Mouse (Mus musculus) CH12.LX (cell line): ENCODE measurements around the gene Lamtor5. TPM values are rescaled to one million over a fixed set of nuclear protein-coding genes. Genes with fewer than 3 reads are reported as not detected.
A peak's percentile ranks its signal among the peaks of the same experiment; 100 is the strongest.

Source experiments
- DNase-seq: peaks from one replicate; pipeline ENCODE4 v3.0.0-alpha.2; 2013; ENCODE audit errors: extremely low read depth
- H3K27ac ChIP-seq: 2 replicates; pipeline ENCODE4 v1.5.1; 2012; ENCODE audit warnings: low read depth, mild to moderate bottlenecking, control low read depth, moderate library complexity; ENCODE audit not compliant: insufficient read depth
- H3K27me3 ChIP-seq: replicated peaks from 2 replicates; pipeline ENCODE3; 2012; ENCODE audit warnings: inconsistent platforms
- H3K36me3 ChIP-seq, 2 experiments: replicated peaks in 1 of 2; 2 replicates each; pipeline versions ENCODE3 to v1.6.1; 2012; ENCODE audit warnings: inconsistent platforms in 1 of 2, low read length in 1 of 2, mild to moderate bottlenecking in 1 of 2, mixed read lengths in 1 of 2, moderate library complexity in 1 of 2; ENCODE audit not compliant: control insufficient read depth in 1 of 2, insufficient read depth in 1 of 2
- H3K4me1 ChIP-seq, 2 experiments: 2 replicates each; pipeline ENCODE4 v1.6.1; 2012; ENCODE audit warnings: inconsistent platforms in 1 of 2, moderate library complexity in 1 of 2; ENCODE audit not compliant: insufficient read depth in 2 of 2, control insufficient read depth in 1 of 2
- H3K4me2 ChIP-seq: 2 replicates; pipeline ENCODE4 v1.6.1; 2012; ENCODE audit warnings: low read depth, mild to moderate bottlenecking, control low read depth; ENCODE audit not compliant: poor library complexity, insufficient read depth, severe bottlenecking
- H3K4me3 ChIP-seq, 3 experiments: fragments of 150-350 bp in 1 of 3; sonication (generic) in 1 of 3; replicated peaks in 1 of 3; 2 replicates each; pipeline versions ENCODE3 to v1.5.1; 2011 to 2012; ENCODE audit warnings: low read depth in 2 of 3, low read length in 2 of 3, mild to moderate bottlenecking in 2 of 3, moderate library complexity in 2 of 3, control low read depth in 1 of 3, improper control_type of control experiment in 1 of 3, inconsistent platforms in 1 of 3, mixed read lengths in 1 of 3; ENCODE audit not compliant: poor library complexity in 1 of 3
- H3K79me2 ChIP-seq: replicated peaks from 2 replicates; pipeline ENCODE4 v1.6.1; 2012; ENCODE audit warnings: mild to moderate bottlenecking, moderate library complexity; ENCODE audit not compliant: control insufficient read depth, poor library complexity, insufficient read depth, severe bottlenecking; ENCODE audit errors: extremely low read depth
- H3K9ac ChIP-seq: 2 replicates; pipeline ENCODE4 v1.6.1; 2012; ENCODE audit warnings: low read depth, mild to moderate bottlenecking, control low read depth, moderate library complexity; ENCODE audit not compliant: insufficient read depth
- H3K9me3 ChIP-seq: replicated peaks from 2 replicates; pipeline ENCODE3; 2012; ENCODE audit warnings: low read length, inconsistent platforms, mixed read lengths
- BHLHE40 ChIP-seq: IDR thresholded peaks from 2 replicates; pipeline ENCODE4 v1.6.1; 2011; ENCODE audit warnings: mild to moderate bottlenecking, low read depth, low read length, improper control_type of control experiment
- CHD1 ChIP-seq: IDR thresholded peaks from 2 replicates; pipeline ENCODE4 v1.6.1; 2012; ENCODE audit warnings: low read depth, low read length, improper control_type of control experiment, inconsistent platforms
- CHD2 ChIP-seq: IDR thresholded peaks from 2 replicates; pipeline ENCODE4 v1.6.1; 2011; ENCODE audit warnings: low read length, improper control_type of control experiment
- CTCF ChIP-seq, 2 experiments: IDR thresholded peaks in 1 of 2; conservative IDR thresholded peaks in 1 of 2; 2 replicates each; pipeline ENCODE4 v1.5.1; 2011 to 2012; ENCODE audit warnings: low read depth in 2 of 2, low read length in 2 of 2, improper control_type of control experiment in 1 of 2, inconsistent platforms in 1 of 2, mild to moderate bottlenecking in 1 of 2, moderate library complexity in 1 of 2
- HCFC1 ChIP-seq: IDR thresholded peaks from 2 replicates; pipeline ENCODE4 v1.6.1; 2012; ENCODE audit warnings: low read depth, mild to moderate bottlenecking, inconsistent platforms, low read length, improper control_type of control experiment
- KAT2A ChIP-seq: IDR thresholded peaks from 2 replicates; pipeline ENCODE4 v1.6.1; 2012; ENCODE audit warnings: low read length, improper control_type of control experiment, inconsistent platforms; ENCODE audit not compliant: insufficient replicate concordance
- MAFK ChIP-seq: IDR thresholded peaks from 2 replicates; pipeline ENCODE4 v1.6.1; 2011; ENCODE audit warnings: low read length, improper control_type of control experiment; ENCODE audit not compliant: insufficient replicate concordance
- MAX ChIP-seq: IDR thresholded peaks from 2 replicates; pipeline ENCODE4 v1.6.1; 2011; ENCODE audit warnings: low read length, improper control_type of control experiment
- MXI1 ChIP-seq: IDR thresholded peaks from 2 replicates; pipeline ENCODE4 v1.6.1; 2011; ENCODE audit warnings: mild to moderate bottlenecking, low read depth, low read length, improper control_type of control experiment
- MYC ChIP-seq: IDR thresholded peaks from 2 replicates; pipeline ENCODE4 v1.6.1; 2011; ENCODE audit warnings: low read depth, mild to moderate bottlenecking, improper control_type of control experiment, low read length
- RAD21 ChIP-seq: IDR thresholded peaks from 2 replicates; pipeline ENCODE4 v1.6.1; 2011; ENCODE audit warnings: low read depth, mild to moderate bottlenecking, low read length, improper control_type of control experiment, moderate library complexity
- RCOR1 ChIP-seq: conservative IDR thresholded peaks from 2 replicates; pipeline ENCODE4 v1.6.1; 2012; ENCODE audit warnings: low read depth, mild to moderate bottlenecking, inconsistent platforms, low read length, improper control_type of control experiment
- SIN3A ChIP-seq: IDR thresholded peaks from 2 replicates; pipeline ENCODE4 v1.6.1; 2012; ENCODE audit warnings: low read length, improper control_type of control experiment, inconsistent platforms
- SMC3 ChIP-seq: IDR thresholded peaks from 2 replicates; pipeline ENCODE4 v1.6.1; 2011; ENCODE audit warnings: low read depth, low read length, improper control_type of control experiment
- USF2 ChIP-seq: conservative IDR thresholded peaks from 2 replicates; pipeline ENCODE4 v1.6.1; 2011; ENCODE audit warnings: low read depth, low read length, improper control_type of control experiment
- ZC3H11A ChIP-seq: IDR thresholded peaks from 2 replicates; pipeline ENCODE4 v1.6.1; 2012; ENCODE audit warnings: low read depth, mild to moderate bottlenecking, inconsistent platforms, low read length, improper control_type of control experiment
- ZMIZ1 ChIP-seq: IDR thresholded peaks from 2 replicates; pipeline ENCODE4 v1.6.1; 2012; ENCODE audit warnings: low read depth, mild to moderate bottlenecking, inconsistent platforms, low read length, improper control_type of control experiment
- dilution Hi-C: fragments of 300-500 bp; cut with MboI; formaldehyde crosslinking; loops from 2 replicates; pipeline ENCODE4 v1.14.3; 2020; ENCODE audit warnings: low sequenced_read_pairs; ENCODE audit not compliant: extremely low pct_unique_long_range_greater_than_20kb, extremely low pct_ligation_motif_present
- in situ Hi-C: fragments of 300-500 bp; cut with MboI; formaldehyde crosslinking; loops from 3 replicates; pipeline ENCODE4 v1.14.3; 2019; ENCODE audit warnings: low sequenced_read_pairs, low pct_ligation_motif_present, low pct_unique_long_range_greater_than_20kb, mixed read lengths
- polyA plus RNA-seq: library from polyadenylated mRNA; unstranded; fragments of >175 nt; gene quantifications from 2 replicates; pipeline ENCODE4 v1.2.1, GENCODE M21; 2012; ENCODE audit warnings: low read depth; ENCODE audit not compliant: insufficient read length
- total RNA-seq, 2 experiments: library from RNA; depleted of rRNA; stranded (reverse); fragments of 300-350 nt in 1 of 2; fragments of >200 nt in 1 of 2; gene quantifications; 2 replicates each; pipeline ENCODE4 v1.2.3; 2012 to 2014

Lamtor5 gene
- total and polyA plus RNA-seq, 3 experiments, result 119 to 162 (median 137) TPM

- peak; percentile 95 for TF ChIP-seq BHLHE40
Measured at GRCm38 (mm10) chr3:107278479-107279269, at the start of gene Lamtor5 (continued).

GRCm38 (mm10) chr3:107229221-107229620 is 49.4 kb upstream of the Lamtor5 start:
- in situ Hi-C loops (no loop called here), dilution Hi-C loops (no loop called here)
- Histone ChIP-seq H3K9ac (no peak overlapping the region), H3K27ac (no peak overlapping the region), H3K4me2 (no peak overlapping the region), H3K4me1 (peaks cover 0 to 7% of the 10 kb centered on the region in 2 experiments; a peak in 2 of 4 replicates), H3K79me2 (no peaks in the 10 kb centered on the region), H3K9me3 (peaks cover 8% of the 10 kb centered on the region), H3K27me3 (peaks cover 2% of the 10 kb centered on the region), H3K4me3 (no peak overlapping the region), H3K36me3 (no peaks in the 10 kb centered on the region)
- TF ChIP-seq MAFK, result no peak
- DNase-seq, result no peak

GRCm38 (mm10) chr3:107229822-107230221 is 48.8 kb upstream of the Lamtor5 start:
- H3K27me3 ChIP-seq, result peaks cover 2% of the 10 kb centered on the region
- TF ChIP-seq CHD1 (no peak), ZMIZ1 (no peak), MYC (no peak), SIN3A (no peak), CHD2 (no peak), MXI1 (no peak), MAX (no peak), CTCF (conservative IDR thresholded peaks at IDR 0.05 in 1 of 2, IDR thresholded peaks at IDR 0.05 in 1 of 2; ENCODE audit: low read depth in 2 of 2, low read length in 2 of 2) (no peak), SMC3 (no peak), RCOR1 (no peak), KAT2A (no peak), USF2 (no peak), ZC3H11A (no peak), RAD21 (no peak), HCFC1 (no peak)
- dilution Hi-C loops, result no loop called here
- H3K4me1 ChIP-seq, result peaks cover 0 to 7% of the 10 kb centered on the region in 2 experiments; a peak in 2 of 4 replicates
- DNase-seq, result no peak
- no peaks in the 10 kb centered on the region for H3K36me3 ChIP-seq
- H3K4me2 ChIP-seq, result no peak overlapping the region
- H3K9me3 ChIP-seq, result peaks cover 2% of the 10 kb centered on the region
- H3K79me2 ChIP-seq, result no peaks in the 10 kb centered on the region
- H3K27ac ChIP-seq, result no peak overlapping the region
- in situ Hi-C loops, result no loop called here
- H3K4me3 ChIP-seq, result no peak overlapping the region
- H3K9ac ChIP-seq, result no peak overlapping the region
